Mouse (Mus musculus): ENCODE results near the gene Tcea3.

DNA sequence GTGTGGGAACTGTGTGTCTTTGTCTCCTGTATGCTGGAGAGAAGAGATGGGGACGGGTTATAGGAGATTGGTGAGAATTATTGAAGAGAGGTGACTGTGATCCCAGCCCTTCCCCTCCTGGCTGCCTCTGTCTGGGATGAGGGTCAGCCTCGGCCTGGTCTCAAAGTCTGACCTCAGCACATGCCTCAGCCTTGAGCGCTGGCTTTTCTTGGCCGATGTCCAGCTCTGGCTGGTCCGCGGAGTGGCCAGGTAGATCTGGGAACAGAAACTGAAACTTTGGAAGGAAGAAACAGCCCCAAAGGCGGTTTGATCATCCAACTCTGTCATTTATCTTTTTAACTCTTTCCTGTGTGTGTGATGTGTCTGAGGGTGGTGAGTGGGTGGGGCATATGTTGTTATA is 33.9 kb upstream of the Tcea3 start:
- TF ChIP-seq POLR2A (IDR thresholded peaks at IDR 0.05; ENCODE audit: low read depth, low read length) = no peak
- no peak for TF ChIP-seq CTCF (IDR thresholded peaks at IDR 0.05; ENCODE audit: extremely low read depth, insufficient read depth, insufficient read length, insufficient replicate concordance)

Data from spleen, adult 2 months (tissue).